Mouse (Mus musculus) heart, postnatal 10 days (tissue): ENCODE data around the gene Mthfd1l. TPM values are rescaled to one million over a fixed set of nuclear protein-coding genes. Genes with fewer than 3 reads are reported as not detected.

Experiments used
- DNase-seq, 2 experiments: peaks; one replicate each; pipeline ENCODE4 v3.0.0; 2021
- intact Hi-C: fragments of 180-260 bp; cut with DNase I; formaldehyde crosslinking; loops from one replicate; pipeline ENCODE4 v1.15.1; 2025
- total RNA-seq, 2 experiments: library from RNA; stranded (reverse); gene quantifications; 2 replicates each; pipeline ENCODE4 v1.2.3; 2021

Gene Mthfd1l
- total RNA-seq, 2 experiments from 2014 or later, result 3.4 to 4.3 TPM

- intact Hi-C loops, result loop anchor here (2.0 to 5.0 kb wide), 2 partner anchors 32 to 81 kb away; no protein-coding TSS in a partner anchor
Measured at GRCm38 (mm10) chr10:4078220-4078840, 105.4 kb downstream of the Mthfd1l start.

GRCm38 (mm10) chr10:4078979-4079630 is 106.2 kb downstream of the Mthfd1l start:
- DNase-seq, result peak; percentile 46 to 48
- intact Hi-C loops, result loop anchor here (2.0 to 5.0 kb wide), 2 partner anchors 32 to 82 kb away; no protein-coding TSS in a partner anchor

More at GRCm38 (mm10) chr10:4078220-4078840, 105.4 kb downstream of the Mthfd1l start:
- DNase-seq, result no peak

- intact Hi-C loops, result loop anchor here (2.0 to 5.0 kb wide), 2 partner anchors 33 to 82 kb away; no protein-coding TSS in a partner anchor
- DNase-seq, result peak; percentile 84
Measured at GRCm38 (mm10) chr10:4079643-4080244, 106.8 kb downstream of the Mthfd1l start.

- intact Hi-C loops, result no loop called here
- no peak for DNase-seq
Measured at GRCm38 (mm10) chr10:4083609-4084008, 110.7 kb downstream of the Mthfd1l start.

GRCm38 (mm10) chr10:4084907-4085306 is 112.0 kb downstream of the Mthfd1l start:
- intact Hi-C loops, result no loop called here
- DNase-seq, result no peak

- intact Hi-C loops, result no loop called here
- no peak for DNase-seq
Measured at GRCm38 (mm10) chr10:4085363-4086141, 112.6 kb downstream of the Mthfd1l start.

- intact Hi-C loops, result no loop called here
- no peak for DNase-seq
Measured at GRCm38 (mm10) chr10:4087563-4087962, 114.6 kb downstream of the Mthfd1l start.

- intact Hi-C loops, result loop anchor here (2.0 kb wide), 1 partner anchor 244 kb away; no protein-coding TSS in a partner anchor
- peak; percentile 46 to 63 for DNase-seq
Measured at GRCm38 (mm10) chr10:4088744-4089414, 116.0 kb downstream of the Mthfd1l start.

GRCm38 (mm10) chr10:4089885-4090284 is 117.0 kb downstream of the Mthfd1l start:
- DNase-seq, result no peak
- intact Hi-C loops, result loop anchor here (2.0 kb wide), 1 partner anchor 243 kb away; no protein-coding TSS in a partner anchor

GRCm38 (mm10) chr10:4092990-4093389 is 120.1 kb downstream of the Mthfd1l start:
- intact Hi-C loops, result no loop called here
- no peak for DNase-seq

GRCm38 (mm10) chr10:4094093-4094817 is 121.3 kb downstream of the Mthfd1l start:
- intact Hi-C loops, result no loop called here
- DNase-seq, result no peak

GRCm38 (mm10) chr10:4096151-4096550 is 123.2 kb downstream of the Mthfd1l start:
- intact Hi-C loops, result no loop called here
- DNase-seq, result no peak

GRCm38 (mm10) chr10:4100007-4100406 is 127.1 kb downstream of the Mthfd1l start:
- intact Hi-C loops, result no loop called here

GRCm38 (mm10) chr10:4105676-4106528 is 133.0 kb downstream of the Mthfd1l start:
- intact Hi-C loops, result loop anchor here (5.0 kb wide), 2 partner anchors 46 to 226 kb away; no protein-coding TSS in a partner anchor
- DNase-seq, result peak; percentile 24 to 41

More at GRCm38 (mm10) chr10:4100007-4100406, 127.1 kb downstream of the Mthfd1l start:
- DNase-seq, result no peak

- intact Hi-C loops, result loop anchor here (5.0 kb wide), 2 partner anchors 45 to 225 kb away; no protein-coding TSS in a partner anchor
- peak; percentile 70 to 78 for DNase-seq
Measured at GRCm38 (mm10) chr10:4107661-4108338, 134.9 kb downstream of the Mthfd1l start.

GRCm38 (mm10) chr10:4108462-4108861 is 135.5 kb downstream of the Mthfd1l start:
- no peak for DNase-seq
- intact Hi-C loops, result loop anchor here (5.0 kb wide), 2 partner anchors 44 to 224 kb away; no protein-coding TSS in a partner anchor

GRCm38 (mm10) chr10:4111095-4111794 is 138.3 kb downstream of the Mthfd1l start:
- no peak for DNase-seq
- intact Hi-C loops, result no loop called here
